Mouse (Mus musculus) c-Kit-positive CD71-positive TER-119-negative erythroid progenitor cells, embryonic 14.5 days (primary cell): Measurements from ENCODE around the gene Mast2.

Experiments
- DNase-seq: peaks from one replicate; pipeline ENCODE4 v3.0.0-alpha.2; 2013; ENCODE audit warnings: low read depth

Mast2 gene

GRCm38 (mm10) chr4:116464126-116464981 is at the start of gene Mast2:
TSS of gene Mast2 (minus strand) at chr4:116464183.
- DNase-seq = peak; percentile 74

DNA sequence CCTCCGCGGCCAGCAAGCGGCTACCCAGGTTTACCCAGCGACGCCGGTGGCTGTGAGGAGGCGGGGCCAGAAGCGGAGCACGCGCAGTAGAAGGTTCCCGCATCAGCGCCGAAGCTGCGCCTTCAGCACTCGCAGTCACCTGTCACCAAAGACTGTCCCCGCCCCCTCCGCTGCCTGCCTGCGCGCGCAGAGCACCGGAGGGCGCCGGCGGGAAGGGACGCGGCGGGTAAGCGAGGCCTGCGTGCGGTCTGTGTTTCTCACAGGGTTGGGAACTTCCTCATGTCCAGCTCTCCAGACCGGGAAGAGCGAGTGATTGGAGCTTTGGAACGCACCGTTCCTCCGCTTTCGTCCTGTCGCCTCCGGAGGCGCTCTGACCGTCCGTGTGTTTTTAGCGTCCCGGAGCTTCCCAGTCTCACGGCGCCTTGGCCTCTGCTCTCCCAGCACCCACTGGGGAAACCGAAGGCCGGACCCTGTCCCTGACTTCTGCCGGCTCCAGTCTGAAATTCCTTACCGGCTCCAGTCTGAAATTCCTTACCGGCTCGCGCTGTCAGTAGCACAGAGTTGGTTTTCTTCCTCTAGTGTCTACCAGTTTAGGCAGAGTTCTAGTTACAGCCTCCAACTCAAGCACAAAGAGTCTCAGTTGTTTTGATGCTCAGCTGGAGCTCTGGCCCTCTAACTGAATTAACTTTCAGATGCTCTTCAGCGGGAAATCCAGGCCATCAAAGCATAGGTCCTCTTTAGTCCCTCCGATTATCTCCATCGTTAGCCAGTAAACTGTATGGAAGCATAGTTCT is 43.6 kb upstream of the Mast2 start, which contains the start of gene Ipp:
Gene Ipp (plus strand): TSS at position 125 of the 794 bp plus-strand sequence.
- DNase-seq = peak; percentile 92

GRCm38 (mm10) chr4:116506886-116507424 is 43.0 kb upstream of the Mast2 start:
- no peak for DNase-seq

- DNase-seq = no peak
Observed at GRCm38 (mm10) chr4:116499978-116500377, 36.0 kb upstream of the Mast2 start.

DNA sequence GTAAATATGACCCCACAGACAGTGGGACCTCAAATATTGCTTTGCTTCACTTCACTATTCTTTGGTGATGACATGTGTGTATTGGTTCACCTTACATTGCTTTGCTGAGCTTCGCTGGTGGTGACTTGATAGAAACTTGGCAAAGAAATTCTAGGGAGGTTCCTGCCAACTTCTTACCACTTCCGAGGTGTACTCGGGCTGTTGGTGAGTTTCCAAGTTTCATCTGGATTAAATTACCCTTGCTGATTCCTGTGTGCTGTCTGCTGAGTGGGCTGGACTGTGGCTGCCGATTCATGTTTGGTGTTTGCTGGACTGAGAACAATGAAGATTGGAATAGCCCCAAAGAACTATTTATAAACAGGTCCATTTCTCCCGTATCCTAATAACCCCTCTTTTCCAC is 29.7 kb upstream of the Mast2 start:
- no peak for DNase-seq

DNA sequence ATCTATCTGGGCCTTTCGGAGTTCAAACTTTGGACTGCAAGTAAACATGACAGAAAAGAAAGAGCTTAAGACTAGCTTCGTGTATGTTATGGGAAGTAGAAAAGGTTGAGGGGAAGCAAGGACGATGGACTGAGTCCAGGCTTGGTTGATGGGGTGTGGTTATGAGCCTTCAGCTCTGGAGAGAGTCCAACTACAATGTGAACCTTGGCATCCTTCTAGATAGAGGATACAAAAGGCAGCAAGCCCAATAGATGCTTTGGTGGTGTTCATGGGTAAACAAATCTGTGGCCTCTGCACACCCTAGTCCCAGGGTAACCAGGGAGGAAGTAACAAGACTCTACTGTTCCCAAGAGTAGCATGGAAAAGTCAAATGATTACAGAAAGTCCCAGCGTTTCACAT is 28.5 kb upstream of the Mast2 start:
- DNase-seq = no peak

- DNase-seq = no peak
Observed at GRCm38 (mm10) chr4:116491886-116492285, 27.9 kb upstream of the Mast2 start.

- DNase-seq = no peak
Observed at GRCm38 (mm10) chr4:116491119-116491536, 27.1 kb upstream of the Mast2 start.

- no peak for DNase-seq
Observed at GRCm38 (mm10) chr4:116483476-116483875, 19.5 kb upstream of the Mast2 start.

DNA sequence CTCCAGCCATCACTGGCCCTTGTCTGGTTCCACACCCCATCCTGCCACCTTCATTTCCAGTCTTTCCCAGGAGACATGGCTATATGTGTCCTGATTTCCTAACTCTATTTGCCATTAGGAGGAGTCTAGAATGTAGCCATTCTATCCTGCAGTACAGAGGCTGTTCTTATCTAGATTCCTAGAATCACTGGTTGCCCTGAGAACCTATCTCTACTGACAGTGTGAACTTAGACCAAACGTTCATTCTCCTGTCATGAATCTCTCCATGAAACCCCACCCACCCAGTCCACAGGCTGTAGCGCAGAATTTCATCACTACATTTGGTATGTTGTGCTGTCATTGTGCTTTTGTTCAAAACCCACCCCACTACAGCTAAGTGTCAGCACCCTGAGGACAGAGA is 17.3 kb upstream of the Mast2 start:
- peak; percentile 54 for DNase-seq

DNA sequence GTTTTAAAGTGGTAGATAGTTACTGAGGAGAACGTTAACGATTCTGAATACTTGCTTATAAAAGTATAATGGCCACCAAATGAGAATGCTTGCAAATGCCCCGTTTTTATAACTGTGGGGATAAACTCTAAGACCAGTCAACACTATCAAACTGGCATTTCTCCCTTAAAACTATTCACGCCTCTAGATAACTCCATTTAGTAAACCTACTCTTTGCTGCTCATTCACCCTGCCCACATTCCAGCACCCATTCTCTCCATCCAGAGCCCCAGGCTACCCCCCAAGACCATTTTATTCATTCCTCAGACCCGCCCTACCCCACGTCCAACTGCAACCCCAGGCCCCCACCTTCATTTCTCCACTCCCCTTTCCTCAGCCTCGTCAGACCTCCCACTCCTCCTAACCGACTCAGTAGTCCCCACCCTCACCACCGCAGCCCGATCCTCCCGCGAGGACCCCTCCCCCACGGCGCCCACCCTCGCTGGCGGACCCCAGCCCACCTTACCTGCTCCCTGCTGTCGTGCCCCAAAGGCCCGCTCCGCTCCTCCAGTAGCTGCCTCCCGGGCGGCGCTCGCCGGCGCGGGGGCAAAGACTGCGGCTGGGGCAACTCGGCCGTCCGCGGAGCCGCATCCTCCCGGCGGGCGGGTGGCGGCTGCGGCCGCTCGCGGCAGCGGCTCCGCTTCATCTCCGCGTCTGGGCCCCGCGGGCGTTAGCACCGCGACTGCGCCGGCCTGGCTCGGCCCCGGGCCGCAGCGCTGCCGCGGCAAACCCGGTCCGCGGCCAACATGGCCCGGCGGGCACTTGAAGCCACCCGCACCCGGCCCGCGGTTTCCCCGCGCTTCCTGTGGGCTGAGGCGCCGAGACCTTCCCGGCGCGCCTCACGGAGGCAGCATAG is 505 bp downstream of the Mast2 start:
- DNase-seq = no peak

DNA sequence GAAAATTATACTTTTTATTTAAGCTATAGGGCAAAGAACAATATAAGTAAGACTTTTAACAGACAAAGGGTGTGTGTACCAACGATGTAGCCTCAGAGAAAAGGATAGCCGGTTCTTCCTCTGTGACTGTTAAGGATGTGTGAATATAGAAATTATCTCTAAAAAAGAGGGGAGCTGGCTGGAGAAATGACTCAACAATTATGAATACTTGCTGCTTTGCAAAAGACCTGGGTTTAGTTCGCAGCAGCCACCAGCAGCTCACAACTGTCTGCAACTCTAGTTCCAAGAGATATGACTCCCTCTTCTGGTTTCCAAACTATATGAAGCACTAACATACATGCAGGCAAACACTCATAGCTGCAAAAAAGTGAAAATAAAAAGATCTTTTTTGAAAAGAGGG is 2.0 kb downstream of the Mast2 start:
- DNase-seq = no peak

GRCm38 (mm10) chr4:116451553-116451952 is 12.4 kb downstream of the Mast2 start:
- no peak for DNase-seq

- DNase-seq = no peak
Observed at GRCm38 (mm10) chr4:116449951-116450350, 14.0 kb downstream of the Mast2 start.

DNA sequence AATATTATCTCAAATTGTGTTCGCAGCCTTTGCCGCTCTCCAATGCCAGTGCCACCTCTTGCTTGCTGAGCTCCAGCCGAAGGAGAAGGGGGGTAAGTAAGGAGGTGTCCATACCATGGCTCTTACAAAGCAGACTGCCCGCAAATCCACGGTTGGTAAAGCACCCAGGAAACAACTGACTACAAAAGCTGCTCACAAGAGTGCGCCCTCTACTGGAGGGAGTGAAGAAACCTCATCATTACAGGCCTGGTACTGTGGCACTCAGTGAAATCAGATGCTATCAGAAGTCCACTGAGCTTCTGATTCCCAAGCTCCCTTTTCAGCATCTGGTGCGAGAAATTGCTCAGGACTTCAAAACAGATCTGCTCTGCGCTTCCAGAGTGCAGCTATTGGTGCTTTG is 15.3 kb downstream of the Mast2 start:
- DNase-seq = peak; percentile 78

- DNase-seq = no peak
Observed at GRCm38 (mm10) chr4:116439383-116439782, 24.6 kb downstream of the Mast2 start.

- DNase-seq = no peak
Observed at GRCm38 (mm10) chr4:116438561-116438960, 25.4 kb downstream of the Mast2 start.

DNA sequence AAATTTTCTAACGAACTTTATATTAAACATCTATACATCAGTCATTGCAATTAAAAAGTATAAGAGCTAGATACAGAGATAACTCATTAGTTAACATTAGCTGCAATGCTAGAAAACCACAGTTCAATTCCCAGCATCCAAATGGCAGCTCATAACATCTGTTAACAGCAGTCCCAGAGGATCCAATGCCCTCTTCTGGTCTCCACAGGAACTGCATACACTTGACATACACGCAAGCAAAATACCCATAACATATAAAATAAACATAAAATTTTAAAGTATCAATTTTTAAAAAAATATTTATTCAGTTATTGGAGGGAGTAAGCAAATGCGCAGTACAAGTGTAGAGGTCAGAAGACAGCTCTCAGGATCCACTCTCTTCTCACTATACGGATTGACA is 28.4 kb downstream of the Mast2 start:
- DNase-seq = no peak

GRCm38 (mm10) chr4:116422186-116422585 is 41.8 kb downstream of the Mast2 start:
- no peak for DNase-seq

DNA sequence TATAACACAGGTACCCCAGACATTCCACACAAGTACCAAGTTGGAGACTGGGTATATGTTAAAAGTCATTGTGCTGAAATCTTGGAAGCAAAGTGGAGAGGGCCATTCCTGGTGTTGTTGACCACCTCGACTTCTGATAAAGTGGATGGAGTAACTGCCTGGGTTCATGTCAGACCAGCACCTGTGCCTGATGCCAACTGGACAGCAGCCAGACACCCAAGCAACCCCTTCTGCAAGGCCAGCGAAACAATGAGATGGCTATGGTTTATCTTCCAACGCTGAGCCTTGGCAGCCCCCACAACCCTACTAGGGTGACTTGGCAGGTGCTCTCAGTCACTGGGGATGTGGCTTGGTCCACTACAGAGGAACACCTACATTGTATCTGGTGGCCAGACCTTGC is 42.8 kb downstream of the Mast2 start:
- DNase-seq = no peak

- DNase-seq = no peak
Observed at GRCm38 (mm10) chr4:116412993-116413392, 51.0 kb downstream of the Mast2 start.

GRCm38 (mm10) chr4:116411401-116411800 is 52.6 kb downstream of the Mast2 start:
- no peak for DNase-seq
